Mouse (Mus musculus): ENCODE data around the gene Sik2. TPM values are rescaled to one million over a fixed set of nuclear protein-coding genes. Genes with fewer than 3 reads are reported as not detected.

Gene Sik2
- polyA plus RNA-seq, 1 experiment = 9.1 TPM

DNA sequence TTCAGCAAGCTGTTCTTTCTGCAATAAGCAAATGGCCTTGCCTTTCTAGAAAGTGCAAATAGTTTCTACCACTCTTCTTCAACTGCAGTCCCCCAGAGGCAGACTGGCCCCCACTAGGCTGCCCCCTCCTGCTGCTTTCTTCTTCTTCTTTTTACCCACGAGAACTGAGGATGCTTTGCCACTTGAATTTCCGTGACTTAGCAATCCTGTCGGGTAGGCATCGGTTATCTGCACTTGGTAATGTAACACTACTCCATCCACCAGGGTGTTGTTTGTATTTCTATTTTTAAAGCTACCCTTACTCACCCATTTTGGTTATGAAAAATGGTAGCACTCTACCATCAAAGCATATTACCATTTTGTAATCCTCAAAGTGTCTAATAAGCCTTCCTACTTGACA is 118.9 kb downstream of the Sik2 start:
- H3ac ChIP-seq (ENCODE audit: control insufficient read depth, insufficient read length, low read depth) = no peak overlapping the region
- no peaks in the 10 kb centered on the region for H3K27me3 ChIP-seq (ENCODE audit: control insufficient read depth, insufficient read depth, insufficient read length)
- H3K79me3 ChIP-seq (ENCODE audit: low read depth) = no peaks in the 10 kb centered on the region
- TF ChIP-seq MAX (IDR thresholded peaks at IDR 0.05) = no peak
- TF ChIP-seq FOSL1 (IDR thresholded peaks at IDR 0.05; ENCODE audit: insufficient read depth, low read length, poor library complexity, severe bottlenecking) = no peak
- no peak for TF ChIP-seq MYOD1 (IDR thresholded peaks at IDR 0.05; ENCODE audit: control insufficient read depth, insufficient read length, low read depth)
- H3K79me2 ChIP-seq (ENCODE audit: control insufficient read depth, insufficient read depth) = no peaks in the 10 kb centered on the region
- peaks cover 19% of the 10 kb centered on the region for H3K36me3 ChIP-seq (ENCODE audit: control insufficient read depth, insufficient read depth)
- H3K4me3 ChIP-seq (ENCODE audit: insufficient read depth, poor library complexity, severe bottlenecking) = no peak overlapping the region

DNA sequence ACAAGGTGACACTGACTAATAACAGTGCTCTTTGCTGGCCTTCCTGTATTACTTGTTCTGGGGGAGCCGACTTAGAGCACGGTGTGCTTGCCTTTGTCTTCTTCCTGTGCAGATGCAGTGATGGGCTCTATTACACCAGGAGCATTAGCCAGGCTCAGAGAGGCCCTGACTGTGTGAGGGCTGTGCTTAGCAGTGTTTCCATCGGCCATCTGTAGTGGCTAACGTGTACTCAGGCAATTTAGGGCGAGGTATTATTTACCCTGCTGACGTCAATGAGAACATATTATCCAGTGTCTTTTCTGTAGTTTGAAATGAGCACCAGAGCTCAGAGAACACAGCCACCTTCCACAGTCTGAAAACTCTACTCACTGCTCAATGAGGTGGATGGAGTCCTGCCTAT is 119.7 kb downstream of the Sik2 start:
- no peaks in the 10 kb centered on the region for H3K27me3 ChIP-seq (ENCODE audit: control insufficient read depth, insufficient read depth, insufficient read length)
- no peaks in the 10 kb centered on the region for H3K79me3 ChIP-seq (ENCODE audit: low read depth)
- TF ChIP-seq MYOG (IDR thresholded peaks at IDR 0.05; ENCODE audit: control insufficient read depth, extremely low read depth, insufficient read length) = no peak
- no peak for TF ChIP-seq CEBPB (IDR thresholded peaks at IDR 0.05; ENCODE audit: low read depth)
- TF ChIP-seq MAX (IDR thresholded peaks at IDR 0.05) = no peak
- no peak for TF ChIP-seq CTCF (IDR thresholded peaks at IDR 0.05; ENCODE audit: control insufficient read depth, insufficient read depth, insufficient read length)
- TF ChIP-seq FOSL1 (IDR thresholded peaks at IDR 0.05; ENCODE audit: insufficient read depth, low read length, poor library complexity, severe bottlenecking) = no peak
- TF ChIP-seq USF1 (IDR thresholded peaks at IDR 0.05; ENCODE audit: low read depth) = no peak
- TF ChIP-seq MYOD1 (IDR thresholded peaks at IDR 0.05; ENCODE audit: control insufficient read depth, insufficient read length, low read depth) = no peak
- H3K4me3 ChIP-seq (ENCODE audit: insufficient read depth, poor library complexity, severe bottlenecking) = no peak overlapping the region
- H3K79me2 ChIP-seq (ENCODE audit: control insufficient read depth, insufficient read depth) = no peaks in the 10 kb centered on the region
- H3ac ChIP-seq (ENCODE audit: control insufficient read depth, insufficient read length, low read depth) = no peak overlapping the region
- H3K36me3 ChIP-seq (ENCODE audit: control insufficient read depth, insufficient read depth) = peaks cover 19% of the 10 kb centered on the region

GRCm38 (mm10) chr9:50887351-50887750 is 121.5 kb downstream of the Sik2 start:
- no peak for TF ChIP-seq FOSL1 (IDR thresholded peaks at IDR 0.05; ENCODE audit: insufficient read depth, low read length, poor library complexity, severe bottlenecking)
- peak; percentile 7 for TF ChIP-seq MYOD1 (IDR thresholded peaks at IDR 0.05; ENCODE audit: control insufficient read depth, insufficient read length, low read depth)
- H3K79me3 ChIP-seq (ENCODE audit: low read depth) = no peaks in the 10 kb centered on the region

DNA sequence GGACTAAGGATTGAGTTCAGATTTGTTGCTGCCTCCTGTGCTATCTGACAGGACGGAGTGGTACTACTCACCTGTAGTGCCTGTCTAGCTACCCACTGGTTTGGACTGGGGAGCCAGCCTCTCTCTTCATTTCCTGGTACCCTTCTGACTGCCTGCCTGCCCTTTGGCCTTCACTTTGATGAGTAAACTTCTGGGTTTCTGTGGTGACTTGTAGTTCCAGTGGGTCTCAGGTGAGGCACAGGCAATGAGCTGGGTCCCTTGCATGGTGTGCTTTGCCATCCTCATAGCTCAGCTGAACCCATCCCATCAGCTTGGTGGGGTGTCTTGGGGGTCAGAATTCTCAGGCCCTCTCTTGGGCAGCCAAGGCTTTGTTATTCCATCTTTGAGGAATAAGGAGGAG is 122.0 kb downstream of the Sik2 start:
- no peak for TF ChIP-seq CTCF (IDR thresholded peaks at IDR 0.05; ENCODE audit: control insufficient read depth, insufficient read depth, insufficient read length)
- TF ChIP-seq USF1 (IDR thresholded peaks at IDR 0.05; ENCODE audit: low read depth) = no peak
- TF ChIP-seq CEBPB (IDR thresholded peaks at IDR 0.05; ENCODE audit: low read depth) = no peak
- no peak for TF ChIP-seq FOSL1 (IDR thresholded peaks at IDR 0.05; ENCODE audit: insufficient read depth, low read length, poor library complexity, severe bottlenecking)
- TF ChIP-seq MAX (IDR thresholded peaks at IDR 0.05) = no peak
- no peak for TF ChIP-seq MYOD1 (IDR thresholded peaks at IDR 0.05; ENCODE audit: control insufficient read depth, insufficient read length, low read depth)
- TF ChIP-seq MYOG (IDR thresholded peaks at IDR 0.05; ENCODE audit: control insufficient read depth, extremely low read depth, insufficient read length) = no peak
- Histone ChIP-seq H3K79me3 (ENCODE audit: low read depth) (no peaks in the 10 kb centered on the region), H3ac (ENCODE audit: control insufficient read depth, insufficient read length, low read depth) (no peak overlapping the region), H3K36me3 (ENCODE audit: control insufficient read depth, insufficient read depth) (peaks cover 19% of the 10 kb centered on the region), H3K4me3 (ENCODE audit: insufficient read depth, poor library complexity, severe bottlenecking) (no peak overlapping the region), H3K79me2 (ENCODE audit: control insufficient read depth, insufficient read depth) (no peaks in the 10 kb centered on the region), H3K27me3 (ENCODE audit: control insufficient read depth, insufficient read depth, insufficient read length) (no peaks in the 10 kb centered on the region)

More at GRCm38 (mm10) chr9:50887351-50887750, 121.5 kb downstream of the Sik2 start:
- Histone ChIP-seq H3K36me3 (ENCODE audit: control insufficient read depth, insufficient read depth) (peaks cover 19% of the 10 kb centered on the region), H3K79me2 (ENCODE audit: control insufficient read depth, insufficient read depth) (no peaks in the 10 kb centered on the region), H3K27me3 (ENCODE audit: control insufficient read depth, insufficient read depth, insufficient read length) (no peaks in the 10 kb centered on the region), H3ac (ENCODE audit: control insufficient read depth, insufficient read length, low read depth) (no peak overlapping the region), H3K4me3 (ENCODE audit: insufficient read depth, poor library complexity, severe bottlenecking) (no peak overlapping the region)

GRCm38 (mm10) chr9:50885600-50885987 is 123.3 kb downstream of the Sik2 start:
- no peak overlapping the region for H3ac ChIP-seq (ENCODE audit: control insufficient read depth, insufficient read length, low read depth)
- no peak for TF ChIP-seq USF1 (IDR thresholded peaks at IDR 0.05; ENCODE audit: low read depth)
- TF ChIP-seq MYOD1 (IDR thresholded peaks at IDR 0.05; ENCODE audit: control insufficient read depth, insufficient read length, low read depth) = no peak
- TF ChIP-seq FOSL1 (IDR thresholded peaks at IDR 0.05; ENCODE audit: insufficient read depth, low read length, poor library complexity, severe bottlenecking) = no peak
- no peak for TF ChIP-seq MAX (IDR thresholded peaks at IDR 0.05)
- TF ChIP-seq CEBPB (IDR thresholded peaks at IDR 0.05; ENCODE audit: low read depth) = no peak
- TF ChIP-seq MYOG (IDR thresholded peaks at IDR 0.05; ENCODE audit: control insufficient read depth, extremely low read depth, insufficient read length) = no peak
- TF ChIP-seq CTCF (IDR thresholded peaks at IDR 0.05; ENCODE audit: control insufficient read depth, insufficient read depth, insufficient read length) = no peak
- H3K79me2 ChIP-seq (ENCODE audit: control insufficient read depth, insufficient read depth) = no peaks in the 10 kb centered on the region
- H3K27me3 ChIP-seq (ENCODE audit: control insufficient read depth, insufficient read depth, insufficient read length) = no peaks in the 10 kb centered on the region
- no peak overlapping the region for H3K4me3 ChIP-seq (ENCODE audit: insufficient read depth, poor library complexity, severe bottlenecking)
- no peaks in the 10 kb centered on the region for H3K79me3 ChIP-seq (ENCODE audit: low read depth)
- peaks cover 9% of the 10 kb centered on the region for H3K36me3 ChIP-seq (ENCODE audit: control insufficient read depth, insufficient read depth)

- H3K79me3 ChIP-seq (ENCODE audit: low read depth) = no peaks in the 10 kb centered on the region
- TF ChIP-seq CTCF (IDR thresholded peaks at IDR 0.05; ENCODE audit: control insufficient read depth, insufficient read depth, insufficient read length) (no peak), USF1 (IDR thresholded peaks at IDR 0.05; ENCODE audit: low read depth) (peak; percentile 67)
- H3K4me3 ChIP-seq (ENCODE audit: insufficient read depth, poor library complexity, severe bottlenecking) = no peak overlapping the region
- H3K79me2 ChIP-seq (ENCODE audit: control insufficient read depth, insufficient read depth) = no peaks in the 10 kb centered on the region
- H3K27me3 ChIP-seq (ENCODE audit: control insufficient read depth, insufficient read depth, insufficient read length) = no peaks in the 10 kb centered on the region
- H3K36me3 ChIP-seq (ENCODE audit: control insufficient read depth, insufficient read depth) = peaks cover 15% of the 10 kb centered on the region
- no peak overlapping the region for H3ac ChIP-seq (ENCODE audit: control insufficient read depth, insufficient read length, low read depth)
Observed at GRCm38 (mm10) chr9:50884741-50885599, 123.9 kb downstream of the Sik2 start.

Measured in C2C12 (cell line).